Mouse (Mus musculus) MEL (cell line): ENCODE data around the gene Dgkh. TPM values are rescaled to one million over a fixed set of nuclear protein-coding genes. Genes with fewer than 3 reads are reported as not detected.

Experiments
- DNase-seq: peaks from one replicate; pipeline ENCODE4 v3.0.0; 2011; ENCODE audit warnings: low read depth, low spot score
- H3K27ac ChIP-seq: 2 replicates; pipeline ENCODE4 v1.5.1; 2012; ENCODE audit warnings: low read depth, mild to moderate bottlenecking, control low read depth, low read length, moderate library complexity; ENCODE audit not compliant: control insufficient read depth
- H3K27me3 ChIP-seq, 2 experiments: fragments of 150-350 bp in 1 of 2; sonication (generic) in 1 of 2; 2 replicates each; pipeline ENCODE4 v1.6.1; 2012; ENCODE audit warnings: low read length in 2 of 2, mild to moderate bottlenecking in 2 of 2, improper control_type of control experiment in 1 of 2, moderate library complexity in 1 of 2; ENCODE audit not compliant: insufficient read depth in 2 of 2, control insufficient read depth in 1 of 2
- H3K36me3 ChIP-seq, 2 experiments: 2 replicates each; pipeline ENCODE4 v1.6.1; 2012 to 2014; ENCODE audit warnings: low read length in 2 of 2, improper control_type of control experiment in 1 of 2, inconsistent platforms in 1 of 2, mild to moderate bottlenecking in 1 of 2; ENCODE audit not compliant: insufficient read depth in 2 of 2, control insufficient read depth in 1 of 2
- H3K4me1 ChIP-seq, 2 experiments: fragments of 150-350 bp in 1 of 2; sonication (generic) in 1 of 2; 2 replicates each; pipeline ENCODE4 v1.6.1; 2012; ENCODE audit warnings: low read length in 2 of 2, improper control_type of control experiment in 1 of 2, mild to moderate bottlenecking in 1 of 2; ENCODE audit not compliant: insufficient read depth in 2 of 2, control insufficient read depth in 1 of 2
- H3K4me3 ChIP-seq, 2 experiments: fragments of 150-350 bp in 1 of 2; sonication (generic) in 1 of 2; 2 replicates each; pipeline ENCODE4 v1.5.1; 2012; ENCODE audit warnings: low read depth in 2 of 2, low read length in 2 of 2, mild to moderate bottlenecking in 2 of 2, moderate library complexity in 2 of 2, control low read depth in 1 of 2, improper control_type of control experiment in 1 of 2; ENCODE audit not compliant: control insufficient read depth in 1 of 2, insufficient read depth in 1 of 2
- H3K79me2 ChIP-seq: 2 replicates; pipeline ENCODE4 v1.6.1; 2012; ENCODE audit warnings: mild to moderate bottlenecking, low read length, moderate library complexity; ENCODE audit not compliant: control insufficient read depth, poor library complexity, insufficient read depth
- H3K9ac ChIP-seq: 2 replicates; pipeline ENCODE4 v1.6.1; 2012; ENCODE audit warnings: low read depth, mild to moderate bottlenecking, control low read depth, low read length, moderate library complexity; ENCODE audit not compliant: control insufficient read depth, poor library complexity, severe bottlenecking
- H3K9me3 ChIP-seq: fragments of 150-350 bp; sonication (generic); replicated peaks from 2 replicates; pipeline ENCODE4 v1.6.1; 2012; ENCODE audit warnings: mild to moderate bottlenecking, low read length, improper control_type of control experiment, moderate library complexity; ENCODE audit not compliant: insufficient read depth
- CHD1 ChIP-seq: IDR thresholded peaks from 2 replicates; pipeline ENCODE4 v1.6.1; 2012; ENCODE audit warnings: low read depth, mild to moderate bottlenecking, inconsistent platforms, low read length, improper control_type of control experiment
- CTCF ChIP-seq, 3 experiments: IDR thresholded peaks in 2 of 3; conservative IDR thresholded peaks in 1 of 3; 2 replicates each; pipeline ENCODE4 v1.5.1; 2011 to 2012; ENCODE audit warnings: low read length in 3 of 3, low read depth in 2 of 3, mild to moderate bottlenecking in 2 of 3, improper control_type of control experiment in 1 of 3, inconsistent platforms in 1 of 3, mixed read lengths in 1 of 3, moderate library complexity in 1 of 3; ENCODE audit not compliant: control insufficient read depth in 1 of 3, insufficient read depth in 1 of 3, poor library complexity in 1 of 3, severe bottlenecking in 1 of 3
- ELF1 ChIP-seq: IDR thresholded peaks from 2 replicates; pipeline ENCODE4 v1.6.1; 2014; ENCODE audit warnings: low read depth, mild to moderate bottlenecking, inconsistent platforms, low read length, improper control_type of control experiment, moderate library complexity
- GABPA ChIP-seq: IDR thresholded peaks from 2 replicates; pipeline ENCODE4 v1.6.1; 2012; ENCODE audit warnings: low read depth, mild to moderate bottlenecking, inconsistent platforms, low read length, improper control_type of control experiment, moderate library complexity
- KAT2A ChIP-seq: conservative IDR thresholded peaks from 2 replicates; pipeline ENCODE4 v1.6.1; 2012; ENCODE audit warnings: low read depth, low read length, improper control_type of control experiment, inconsistent platforms
- MAFK ChIP-seq: IDR thresholded peaks from 2 replicates; pipeline ENCODE4 v1.6.1; 2011; ENCODE audit warnings: low read depth, mild to moderate bottlenecking, low read length, improper control_type of control experiment, borderline replicate concordance
- MAZ ChIP-seq: IDR thresholded peaks from 2 replicates; pipeline ENCODE4 v1.6.1; 2012; ENCODE audit warnings: low read depth, mild to moderate bottlenecking, inconsistent platforms, low read length, improper control_type of control experiment
- MEF2A ChIP-seq: IDR thresholded peaks from 2 replicates; pipeline ENCODE4 v1.6.1; 2014; ENCODE audit warnings: low read depth, mild to moderate bottlenecking, inconsistent platforms, low read length, improper control_type of control experiment; ENCODE audit not compliant: poor library complexity, insufficient replicate concordance, severe bottlenecking; ENCODE audit errors: extremely low read depth
- NRF1 ChIP-seq: IDR thresholded peaks from 2 replicates; pipeline ENCODE4 v1.6.1; 2014; ENCODE audit warnings: low read depth, mild to moderate bottlenecking, inconsistent platforms, low read length, improper control_type of control experiment, moderate library complexity; ENCODE audit not compliant: poor library complexity, insufficient read depth, severe bottlenecking
- POLR2A ChIP-seq, 2 experiments: IDR thresholded peaks; 2 replicates each; pipeline ENCODE4 v1.6.1; 2011 to 2012; ENCODE audit warnings: low read length in 2 of 2, mild to moderate bottlenecking in 2 of 2, control low read depth in 1 of 2, improper control_type of control experiment in 1 of 2, low read depth in 1 of 2, moderate library complexity in 1 of 2; ENCODE audit not compliant: control insufficient read depth in 1 of 2, insufficient read depth in 1 of 2, poor library complexity in 1 of 2
- POLR2AphosphoS2 ChIP-seq: IDR thresholded peaks from 2 replicates; pipeline ENCODE4 v1.6.1; 2011; ENCODE audit warnings: low read length, improper control_type of control experiment
- RAD21 ChIP-seq: IDR thresholded peaks from 2 replicates; pipeline ENCODE4 v1.6.1; 2011; ENCODE audit warnings: mild to moderate bottlenecking, low read depth, low read length, improper control_type of control experiment
- SIN3A ChIP-seq: IDR thresholded peaks from 2 replicates; pipeline ENCODE4 v1.6.1; 2012; ENCODE audit warnings: low read length, improper control_type of control experiment, inconsistent platforms
- SMC3 ChIP-seq: IDR thresholded peaks from 2 replicates; pipeline ENCODE4 v1.6.1; 2011; ENCODE audit warnings: low read depth, low read length, improper control_type of control experiment
- TAL1 ChIP-seq: IDR thresholded peaks from 2 replicates; pipeline ENCODE4 v1.6.1; 2012; ENCODE audit warnings: mild to moderate bottlenecking, inconsistent platforms, low read length, moderate library complexity, mixed read lengths
- TBP ChIP-seq: IDR thresholded peaks from 2 replicates; pipeline ENCODE4 v1.8.0; 2011; ENCODE audit warnings: low read depth, low read length, improper control_type of control experiment
- TCF12 ChIP-seq: IDR thresholded peaks from 2 replicates; pipeline ENCODE4 v1.6.1; 2014; ENCODE audit warnings: low read depth, mild to moderate bottlenecking, inconsistent platforms, low read length, improper control_type of control experiment, moderate library complexity
- ZNF384 ChIP-seq: IDR thresholded peaks from 2 replicates; pipeline ENCODE4 v1.6.1; 2012; ENCODE audit warnings: low read depth, mild to moderate bottlenecking, inconsistent platforms, low read length, improper control_type of control experiment
- polyA plus RNA-seq, 2 experiments: library from polyadenylated mRNA; stranded (reverse) in 1 of 2; unstranded in 1 of 2; fragments of >175 nt in 1 of 2; fragments of >200 nt in 1 of 2; gene quantifications; 2 replicates each; pipeline versions ENCODE4 v1.2.1 to v1.2.4; 2012; ENCODE audit warnings: low replicate concordance in 2 of 2, low read depth in 1 of 2; ENCODE audit not compliant: insufficient read length in 2 of 2, insufficient read depth in 1 of 2, missing spikeins in 1 of 2
- total RNA-seq: library from RNA; depleted of rRNA; stranded (reverse); fragments of 300-350 nt; gene quantifications from 2 replicates; pipeline ENCODE4 v1.2.3, GENCODE M21; 2012

Dgkh gene
- total and polyA plus RNA-seq, 3 experiments = under 0.01 TPM; not detected in 2

- Histone ChIP-seq H3K27me3 (no peaks in the 10 kb centered on the region), H3K9me3 (no peaks in the 10 kb centered on the region), H3K9ac (no peak overlapping the region), H3K36me3 (no peaks in the 10 kb centered on the region), H3K4me1 (no peaks in the 10 kb centered on the region), H3K27ac (no peak overlapping the region), H3K79me2 (no peaks in the 10 kb centered on the region), H3K4me3 (no peak overlapping the region)
- DNase-seq = no peak
- TF ChIP-seq SMC3 (no peak), POLR2A (IDR thresholded peaks at IDR 0.05; ENCODE audit: control insufficient read depth in 1 of 2, insufficient read depth in 1 of 2, low read depth in 1 of 2, low read length in 2 of 2, poor library complexity in 1 of 2) (peak in 1 of 2 experiments; percentile 24; a peak in 1 of 4 replicates)
Measured at GRCm38 (mm10) chr14:78731852-78732616, 542 bp downstream of the Dgkh start.

DNA sequence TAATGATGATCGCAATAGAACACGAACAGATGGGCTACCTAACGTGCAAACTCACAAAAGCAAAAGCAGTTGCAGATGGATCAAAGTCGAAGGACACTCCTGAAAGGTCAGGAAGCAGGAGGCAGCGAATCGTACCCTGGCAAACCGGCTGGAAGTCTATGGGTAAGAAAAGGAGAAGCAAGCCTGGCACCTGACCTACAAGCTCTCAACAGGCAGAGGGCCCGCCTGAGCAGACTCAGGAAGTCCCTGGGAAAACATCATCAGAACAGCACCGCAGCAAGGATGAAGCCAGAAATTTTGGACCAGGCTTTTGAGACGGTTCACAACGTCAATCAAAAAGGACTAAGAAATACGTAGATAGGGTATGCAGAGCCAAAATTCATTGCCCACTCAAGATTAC lies 1.3 kb downstream of the Dgkh start:
- Histone ChIP-seq H3K27ac (no peak overlapping the region), H3K9ac (no peak overlapping the region)
- no peak for TF ChIP-seq ZNF384
- no peak for TF ChIP-seq NRF1
- TF ChIP-seq MAZ = no peak
- TF ChIP-seq CHD1 = no peak
- no peak for TF ChIP-seq CTCF (IDR thresholded peaks at IDR 0.05 in 2 of 3, conservative IDR thresholded peaks at IDR 0.05 in 1 of 3; ENCODE audit: control insufficient read depth in 1 of 3, insufficient read depth in 1 of 3, low read depth in 2 of 3, low read length in 3 of 3, poor library complexity in 1 of 3, severe bottlenecking in 1 of 3)
- no peak for TF ChIP-seq TBP
- TF ChIP-seq MAFK = no peak
- TF ChIP-seq, all 39 proteins: peak for 0
- no peaks in the 10 kb centered on the region for H3K79me2 ChIP-seq
- H3K27me3 ChIP-seq = no peaks in the 10 kb centered on the region
- no peak for DNase-seq
- H3K9me3 ChIP-seq = no peaks in the 10 kb centered on the region
- no peaks in the 10 kb centered on the region for H3K36me3 ChIP-seq
- no peaks in the 10 kb centered on the region for H3K4me1 ChIP-seq
- no peak overlapping the region for H3K4me3 ChIP-seq

DNA sequence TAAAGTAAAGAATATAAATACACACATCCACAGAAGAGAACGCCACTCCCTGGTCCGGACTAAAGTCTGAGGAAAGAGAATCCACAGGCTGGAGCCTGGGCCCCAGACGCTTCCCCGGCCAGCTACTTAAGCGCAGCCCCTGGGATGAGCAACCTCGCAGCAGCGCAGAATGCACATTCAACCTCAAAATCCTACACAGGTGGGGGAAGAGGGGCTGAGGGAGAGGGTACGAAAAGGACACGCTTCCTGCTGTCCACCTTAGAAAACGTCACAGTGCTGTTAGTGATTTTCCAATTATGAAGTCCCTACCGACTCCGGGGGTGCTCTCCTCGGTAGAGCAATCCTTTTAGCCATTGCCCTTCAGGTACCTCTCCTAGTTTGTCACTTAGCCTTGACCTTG lies 6.6 kb downstream of the Dgkh start:
- TF ChIP-seq POLR2AphosphoS2 = no peak
- no peak for TF ChIP-seq ELF1
- no peak for TF ChIP-seq RAD21
- no peak for TF ChIP-seq CTCF (IDR thresholded peaks at IDR 0.05 in 2 of 3, conservative IDR thresholded peaks at IDR 0.05 in 1 of 3; ENCODE audit: control insufficient read depth in 1 of 3, insufficient read depth in 1 of 3, low read depth in 2 of 3, low read length in 3 of 3, poor library complexity in 1 of 3, severe bottlenecking in 1 of 3)
- no peak for TF ChIP-seq KAT2A
- TF ChIP-seq NRF1 = no peak
- TF ChIP-seq GABPA = no peak
- TF ChIP-seq MEF2A = no peak
- no peak for TF ChIP-seq TAL1
- no peak for TF ChIP-seq TCF12
- TF ChIP-seq SIN3A = no peak
- no peak overlapping the region for H3K27ac ChIP-seq
- H3K36me3 ChIP-seq = no peaks in the 10 kb centered on the region
- H3K27me3 ChIP-seq = no peaks in the 10 kb centered on the region
- no peak for DNase-seq
- no peak overlapping the region for H3K9ac ChIP-seq
- no peak overlapping the region for H3K4me3 ChIP-seq
- no peaks in the 10 kb centered on the region for H3K4me1 ChIP-seq
- no peaks in the 10 kb centered on the region for H3K9me3 ChIP-seq
- no peaks in the 10 kb centered on the region for H3K79me2 ChIP-seq
